Comparison of ENCODE assay signal across 8 mouse cellular contexts in the genomic region with DNA sequence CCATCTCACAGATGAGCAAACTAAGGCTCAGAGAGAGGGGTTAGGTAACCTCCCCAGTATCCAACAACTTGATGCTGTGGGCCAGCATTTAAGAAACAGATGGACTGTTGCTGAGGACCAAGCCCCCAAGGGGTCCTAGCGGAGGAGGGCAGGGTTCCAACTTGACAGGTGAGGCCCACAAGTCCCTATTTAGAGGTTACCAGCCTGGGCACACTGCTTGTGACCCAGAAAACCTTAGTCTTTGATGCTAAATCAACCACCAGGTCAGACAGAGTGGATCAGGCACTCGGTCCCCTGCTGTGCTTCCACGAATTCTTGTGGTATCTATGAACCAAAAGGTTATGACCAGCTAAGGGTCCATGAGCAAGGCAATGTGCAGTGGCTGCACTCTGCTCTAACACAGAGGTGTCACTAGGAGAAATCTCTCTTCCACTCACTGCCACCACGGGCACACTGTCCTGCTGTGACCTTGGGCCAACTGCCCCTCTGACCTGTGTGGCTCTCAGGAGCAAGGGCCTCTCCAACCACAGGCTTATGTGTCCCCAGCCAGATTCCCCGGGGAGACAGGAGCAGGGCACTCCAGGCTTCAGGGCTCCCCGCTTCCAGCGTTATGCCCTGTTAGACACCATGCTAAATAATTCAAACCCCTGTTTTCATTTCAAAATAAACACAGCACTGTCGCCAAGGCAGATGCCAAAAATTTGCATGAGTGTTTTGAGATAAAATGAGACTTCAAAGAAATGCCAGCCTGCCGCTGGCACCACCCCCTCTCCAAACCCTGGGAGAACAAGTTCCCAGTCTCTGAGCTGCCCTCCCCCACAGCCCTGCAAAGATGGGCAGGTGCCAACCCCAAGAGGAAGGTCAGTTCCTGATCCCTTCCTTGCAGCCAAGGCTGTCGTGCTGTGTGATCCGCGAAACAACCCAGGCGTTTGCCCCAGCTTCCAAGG. TPM values are rescaled to one million over a fixed set of nuclear protein-coding genes. Genes with fewer than 3 reads are reported as not detected.
DNase-seq lines count a peak whose midpoint lies in the region; ATAC-seq lines count a peak whose summit lies in the region.

No protein-coding gene starts in this region.

- peak; percentile 87 for DNase-seq in kidney, adult 11 months
- peak; percentile 83 for DNase-seq in brain, adult 2 months (ENCODE audit: low read depth, low spot score)
- peak; percentile 72 to 80 for DNase-seq in heart, adult 9 months (ENCODE audit: low spot score in 2 of 2)
- DNase-seq in kidney, postnatal 14 days = peak; percentile 84
- no peak for DNase-seq in midbrain, embryonic 10.5 days (ENCODE audit: low spot score)
- no peak for DNase-seq in B cell, adult 2 months
- no peak for DNase-seq in thymus, postnatal 25 days

- ATAC-seq in kidney, embryonic 14.5 days (ENCODE audit: low FRiP score, low TSS enrichment) = no peak

- H3K4me1 ChIP-seq in kidney, embryonic 14.5 days (ENCODE audit: control insufficient read depth, insufficient read depth, low read length) = peaks cover 74% of the 10 kb centered on the region
- H3K4me1 ChIP-seq in midbrain, embryonic 10.5 days = peaks cover 92% of the 10 kb centered on the region

- H3K4me3 ChIP-seq in kidney, embryonic 14.5 days (ENCODE audit: low read length) = no peak overlapping the region
- H3K4me3 ChIP-seq in midbrain, embryonic 10.5 days = peak overlapping the region; percentile 91; the same call in 1 of the 2 replicates

- WGBS in kidney, embryonic 14.5 days = 46% methylated on average over 13 of the region's 13 CpGs
- WGBS in midbrain, embryonic 10.5 days = 61% methylated on average over 13 of the region's 13 CpGs

- H3K27ac ChIP-seq in kidney, embryonic 14.5 days (ENCODE audit: low read depth, low read length) = no peak overlapping the region
- peak overlapping the region; percentile 95; the same call in 1 of the 2 replicates for H3K27ac ChIP-seq in midbrain, embryonic 10.5 days (replicated peaks)

- no peaks in the 10 kb centered on the region for H3K36me3 ChIP-seq in kidney, embryonic 14.5 days (ENCODE audit: control insufficient read depth, insufficient read depth, low read length)
- no peaks in the 10 kb centered on the region for H3K36me3 ChIP-seq in midbrain, embryonic 10.5 days

- no peaks in the 10 kb centered on the region for H3K27me3 ChIP-seq in kidney, embryonic 14.5 days (ENCODE audit: control insufficient read depth, insufficient read depth, low read length)
- peaks cover under 1% of the 10 kb centered on the region; the same call in 1 of the 2 replicates for H3K27me3 ChIP-seq in midbrain, embryonic 10.5 days (ENCODE audit: low read depth, poor library complexity, severe bottlenecking)

- no peak overlapping the region for H3K9ac ChIP-seq in kidney, embryonic 14.5 days (ENCODE audit: low read depth, low read length)

- no peaks in the 10 kb centered on the region for H3K9me3 ChIP-seq in kidney, embryonic 14.5 days (ENCODE audit: control insufficient read depth, low read length)
- H3K9me3 ChIP-seq in midbrain, embryonic 10.5 days (replicated peaks) = no peaks in the 10 kb centered on the region

- no peak overlapping the region for H3K4me2 ChIP-seq in kidney, embryonic 14.5 days (replicated peaks; ENCODE audit: low read depth, low read length)

RNA-seq across cellular contexts. Expression of a gene that starts 4.0 kb away (rescaled TPM):
- polyA plus RNA-seq in kidney, embryonic 14.5 days (2014; fragmentation: Nextera tagmentation; extraction: Ambion mirVana) = 34.6 and 35.0 TPM in 2 replicates
- polyA plus RNA-seq in midbrain, embryonic 10.5 days (2016; fragmentation: Nextera tagmentation; extraction: Ambion mirVana) = 16.2 and 19.1 TPM in 2 replicates

Comparison
In these comparisons a context has a peak if more than half of its experiments do, and no peak if none do; other contexts are left out.
1. DNase-seq: peak in kidney, adult 11 months (single experiment), brain, adult 2 months (single experiment), heart, adult 9 months (2 of 2) and kidney, postnatal 14 days (single experiment); none in midbrain, embryonic 10.5 days (single experiment), B cell, adult 2 months (0 of 2) and thymus, postnatal 25 days (single experiment).